Mouse (Mus musculus) intestine, embryonic 14.5 days (tissue): ENCODE data around the gene M6pr. TPM values are rescaled to one million over a fixed set of nuclear protein-coding genes. Genes with fewer than 3 reads are reported as not detected.

ENCODE experiments used
- ATAC-seq: fragments of 200-750 bp; cut with Nextera tagmentation; replicated peaks from 2 replicates; pipeline ENCODE4 v1.8.0; 2017; ENCODE audit warnings: low read depth, moderate number of reproducible peaks, moderate TSS enrichment, moderate library complexity; ENCODE audit not compliant: low FRiP score, low TSS enrichment
- DNase-seq: peaks from one replicate; pipeline ENCODE4 v3.0.0-alpha.2; 2018; ENCODE audit warnings: low spot score
- H3K27ac ChIP-seq: fragments of 300-500 bp; sonication (generic); 2 replicates; pipeline ENCODE4 v1.5.1; 2014; ENCODE audit warnings: low read depth, mild to moderate bottlenecking, control low read depth
- H3K27me3 ChIP-seq: fragments of 300-500 bp; sonication (generic); replicated peaks from 2 replicates; pipeline ENCODE4 v1.6.1; 2014; ENCODE audit warnings: low read length, control low read depth; ENCODE audit not compliant: control insufficient read depth, insufficient read depth
- H3K36me3 ChIP-seq: fragments of 300-500 bp; sonication (generic); 2 replicates; pipeline ENCODE4 v1.6.1; 2014; ENCODE audit warnings: low read length, control low read depth; ENCODE audit not compliant: control insufficient read depth, insufficient read depth
- H3K4me1 ChIP-seq: fragments of 300-500 bp; sonication (generic); replicated peaks from 2 replicates; pipeline ENCODE4 v1.6.1; 2014; ENCODE audit warnings: low read length, control low read depth, mixed read lengths; ENCODE audit not compliant: control insufficient read depth, insufficient read depth
- H3K4me2 ChIP-seq: fragments of 300-500 bp; sonication (generic); 2 replicates; pipeline ENCODE4 v1.6.1; 2014; ENCODE audit warnings: low read length
- H3K4me3 ChIP-seq: fragments of 300-500 bp; sonication (generic); 2 replicates; pipeline ENCODE4 v1.5.1; 2014; ENCODE audit warnings: low read depth, low read length, control low read depth, mixed read lengths
- H3K9ac ChIP-seq: fragments of 300-500 bp; sonication (generic); 2 replicates; pipeline ENCODE4 v1.6.1; 2014; ENCODE audit warnings: mild to moderate bottlenecking, low read length
- H3K9me3 ChIP-seq: fragments of 300-500 bp; sonication (generic); 2 replicates; pipeline ENCODE4 v1.6.1; 2016; ENCODE audit warnings: low read length, control low read depth; ENCODE audit not compliant: control insufficient read depth
- WGBS: fragments of 180-500 bp; shearing (Covaris S2); extraction: QIAGEN DNeasy Blood & Tissue Kit; methylation state at CpG from one replicate; pipeline ENCODE4 v1.1.7; 2014; 5-methylcytosine and 5-hydroxymethylcytosine counted together
- polyA plus RNA-seq: library from polyadenylated mRNA; unstranded; fragments of >200 nt; fragmentation: Nextera tagmentation; extraction: Ambion mirVana; gene quantifications from 2 replicates; pipeline ENCODE4 v1.2.1, GENCODE M21; 2014

Gene M6pr
- polyA plus RNA-seq, 1 experiment from 2014 or later = 123 TPM

DNA sequence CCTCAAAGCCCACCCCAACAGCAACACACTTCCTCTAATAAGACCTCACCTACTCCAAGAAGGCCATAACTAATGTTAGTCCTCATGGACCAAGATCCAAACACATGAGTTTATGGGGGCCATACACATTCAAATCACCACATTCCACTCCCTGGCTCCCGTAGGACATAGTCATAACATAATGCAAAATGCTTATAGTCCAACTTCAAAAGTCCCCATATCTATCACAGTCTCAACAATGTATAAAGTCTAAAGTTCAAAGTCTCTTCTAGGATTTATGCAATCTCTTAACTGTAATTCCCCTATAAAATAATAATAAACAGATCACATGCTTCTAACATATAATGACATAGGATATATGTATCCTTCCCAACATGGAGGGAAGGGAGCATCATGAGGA, 48.6 kb downstream of the M6pr start:
- no peak for ATAC-seq
- DNase-seq = no peak

DNA sequence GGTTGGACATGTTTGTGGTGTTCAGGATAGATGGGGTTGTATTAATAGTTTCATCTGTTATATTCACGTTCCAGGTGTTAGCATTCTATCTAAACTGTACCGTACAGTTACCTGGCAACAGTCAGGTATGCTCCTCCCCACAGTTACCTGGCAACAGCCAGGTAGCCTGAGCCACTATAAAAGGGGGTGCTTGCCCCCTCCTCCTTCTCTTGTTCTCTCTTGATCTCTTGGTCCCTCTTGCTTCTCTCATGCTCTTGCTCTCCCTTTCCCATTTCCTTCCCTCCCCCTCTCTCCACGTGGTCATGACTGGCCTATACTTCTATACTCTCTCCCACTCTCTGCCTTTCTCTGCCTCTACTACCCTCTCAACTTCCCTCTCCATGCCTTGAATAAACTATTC, 57.2 kb downstream of the M6pr start:
- no peaks in the 10 kb centered on the region for H3K9me3 ChIP-seq
- no peaks in the 10 kb centered on the region for H3K27me3 ChIP-seq
- peaks cover 4% of the 10 kb centered on the region; the same call in 1 of the 2 replicates for H3K4me1 ChIP-seq
- ATAC-seq (no peak), DNase-seq (no peak)
- no peaks in the 10 kb centered on the region for H3K36me3 ChIP-seq
- WGBS = 46% methylated on average over 3 of the region's 3 CpGs
- H3K27ac ChIP-seq = no peak overlapping the region
- H3K4me2 ChIP-seq = no peak overlapping the region
- no peak overlapping the region for H3K9ac ChIP-seq
- H3K4me3 ChIP-seq = no peak overlapping the region

More for the DNA sequence above, 48.6 kb downstream of the M6pr start:
- Histone ChIP-seq H3K4me1 (no peaks in the 10 kb centered on the region), H3K36me3 (no peaks in the 10 kb centered on the region), H3K27me3 (no peaks in the 10 kb centered on the region), H3K27ac (no peak overlapping the region), H3K9me3 (no peaks in the 10 kb centered on the region), H3K9ac (no peak overlapping the region), H3K4me2 (no peak overlapping the region), H3K4me3 (no peak overlapping the region)
- 96% methylated on average over 1 of the region's 1 CpGs for WGBS

DNA sequence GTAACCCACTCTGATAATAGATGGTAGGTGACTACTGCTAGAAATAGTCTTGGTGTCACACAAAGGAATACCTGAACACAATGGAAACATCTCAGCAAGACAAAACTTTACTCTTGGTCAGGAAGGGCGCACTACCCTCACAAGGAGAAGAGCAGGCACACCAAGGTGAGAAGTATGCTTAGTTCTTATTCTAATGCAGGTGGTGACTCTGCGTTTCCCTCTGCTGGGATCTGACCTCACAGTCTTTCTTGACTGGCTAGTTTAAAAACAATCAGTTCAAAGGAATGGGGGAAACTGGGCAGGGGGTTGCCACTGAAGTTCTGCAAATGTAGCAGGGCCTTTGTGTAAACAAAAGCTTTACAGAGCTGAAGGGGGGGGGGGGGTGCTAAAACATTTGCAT, 57.8 kb downstream of the M6pr start:
- Histone ChIP-seq H3K27ac (no peak overlapping the region), H3K4me2 (no peak overlapping the region), H3K36me3 (no peaks in the 10 kb centered on the region), H3K27me3 (no peaks in the 10 kb centered on the region), H3K9me3 (no peaks in the 10 kb centered on the region), H3K4me1 (peaks cover 4% of the 10 kb centered on the region; the same call in 1 of the 2 replicates), H3K9ac (no peak overlapping the region), H3K4me3 (no peak overlapping the region)
- ATAC-seq = no peak
- WGBS = 39% methylated on average over 2 of the region's 2 CpGs
- no peak for DNase-seq

DNA sequence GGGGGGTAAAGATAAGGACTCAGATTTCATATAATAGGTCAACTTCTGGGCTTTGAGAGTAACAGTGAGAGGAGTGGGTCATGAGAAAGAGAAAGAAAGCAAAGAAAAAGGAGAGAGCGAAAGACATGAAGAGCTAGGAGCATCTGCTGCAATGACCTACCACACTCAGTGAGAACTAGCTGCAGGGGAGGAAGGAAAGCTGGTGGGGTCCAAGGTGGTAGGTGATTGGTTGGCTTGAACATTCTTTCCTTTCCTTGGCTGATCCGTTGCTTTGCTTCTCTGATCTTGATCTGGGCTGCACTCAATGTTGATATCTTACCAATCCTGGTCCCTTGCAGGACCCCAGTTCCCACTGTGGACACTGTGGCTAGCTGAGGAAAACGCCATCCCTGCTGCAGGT, 58.5 kb downstream of the M6pr start:
- no peak for ATAC-seq
- no peaks in the 10 kb centered on the region for H3K36me3 ChIP-seq
- WGBS = 45% methylated on average over 3 of the region's 3 CpGs

More for the DNA sequence above, 58.5 kb downstream of the M6pr start:
- no peak overlapping the region for H3K9ac ChIP-seq
- H3K9me3 ChIP-seq = no peaks in the 10 kb centered on the region
- no peaks in the 10 kb centered on the region for H3K27me3 ChIP-seq
- no peak overlapping the region for H3K4me3 ChIP-seq
- no peak overlapping the region for H3K4me2 ChIP-seq
- peaks cover 4% of the 10 kb centered on the region; the same call in 1 of the 2 replicates for H3K4me1 ChIP-seq
- H3K27ac ChIP-seq = no peak overlapping the region
- no peak for DNase-seq

Other genes with a start within 250 kb of the M6pr start
- gene Klrg1, start 25.8 kb upstream of the M6pr start, polyA plus RNA-seq = not detected in 2 replicates
- gene Phc1, start 31.8 kb downstream of the M6pr start, polyA plus RNA-seq = 17.6 and 19.8 TPM in 2 replicates
- 13.1 and 16.7 TPM in 2 replicates for gene Rimklb, start 190.0 kb downstream of the M6pr start, polyA plus RNA-seq
- gene Mfap5, start 197.1 kb downstream of the M6pr start, polyA plus RNA-seq = 2.0 and 4.6 TPM in 2 replicates
- gene Aicda, start 245.1 kb downstream of the M6pr start, polyA plus RNA-seq = 0.12 TPM in 1 of 2 replicates, not detected in the other